17 mouse cellular contexts compared by ENCODE assay signal in the genomic region with DNA sequence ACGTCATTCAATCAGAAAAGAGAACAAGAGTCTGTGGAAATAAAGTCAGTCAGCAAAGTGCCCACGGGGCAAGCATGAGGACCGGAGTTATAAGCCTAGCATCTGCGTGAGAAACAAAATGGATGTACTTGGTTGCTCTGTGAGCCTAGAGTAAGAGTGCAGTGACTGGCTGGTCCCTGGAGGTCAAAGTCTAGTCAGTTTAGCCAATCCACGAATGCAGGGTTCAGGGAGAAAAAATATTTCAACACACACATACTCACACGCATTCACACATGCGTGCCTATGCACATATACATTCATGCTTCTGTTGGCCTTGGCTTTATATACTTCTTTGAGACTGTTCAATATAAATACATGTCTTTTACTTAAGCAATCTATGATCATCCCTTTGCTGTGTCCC.
"Had no signal": no experiment of that assay in that cellular context is flagged by ENCODE, and none has a peak within 500 bp of the region (broad histone marks: within the 10 kb centered on the region; RNA-seq: fewer than 3 reads in every experiment).

No protein-coding gene starts in this region.

- H3K36me3 ChIP-seq: heart, embryonic 10.5 days; heart, embryonic 12.5 days; hindbrain, embryonic 13.5 days; hindbrain, embryonic 15.5 days; kidney, embryonic 15.5 days; limb, embryonic 12.5 days had no signal

- ATAC-seq: hindbrain, postnatal 0 days had no signal

- H3K4me3 ChIP-seq: gastrocnemius, adult 2 months; heart, embryonic 10.5 days; heart, embryonic 12.5 days; hindbrain, embryonic 13.5 days; hindbrain, embryonic 15.5 days; kidney, embryonic 15.5 days; limb, embryonic 12.5 days had no signal

- H3K9ac ChIP-seq: heart, embryonic 12.5 days; hindbrain, embryonic 13.5 days; hindbrain, embryonic 15.5 days; kidney, embryonic 15.5 days; limb, embryonic 12.5 days had no signal

- H3K27me3 ChIP-seq: heart, embryonic 12.5 days; hindbrain, embryonic 13.5 days; hindbrain, embryonic 15.5 days; kidney, embryonic 15.5 days; limb, embryonic 12.5 days had no signal

- H3K27ac ChIP-seq: gastrocnemius, adult 2 months; heart, embryonic 10.5 days; hindbrain, embryonic 13.5 days; hindbrain, embryonic 15.5 days; hindbrain, postnatal 0 days; kidney, embryonic 15.5 days; kidney, postnatal 0 days; limb, embryonic 12.5 days had no signal

- DNase-seq: gastrocnemius, adult 2 months; gastrocnemius, postnatal 10 days; gastrocnemius, postnatal 25 days; heart, adult 18-20 months; heart, postnatal 10 days; kidney, postnatal 14 days; layer of hippocampus, adult 9-11 months; layer of hippocampus, postnatal 36 days; left cerebral cortex, postnatal 4 days had no signal

- H3K9me3 ChIP-seq: heart, embryonic 10.5 days; heart, embryonic 12.5 days; hindbrain, embryonic 13.5 days; hindbrain, embryonic 15.5 days; kidney, embryonic 15.5 days; limb, embryonic 12.5 days had no signal

- H3K4me1 ChIP-seq: hindbrain, embryonic 13.5 days; hindbrain, embryonic 15.5 days; kidney, embryonic 15.5 days; limb, embryonic 12.5 days had no signal

- H3K4me2 ChIP-seq: heart, embryonic 12.5 days; hindbrain, embryonic 13.5 days; hindbrain, embryonic 15.5 days; kidney, embryonic 15.5 days; limb, embryonic 12.5 days had no signal
